Mouse (Mus musculus): Measurements from ENCODE around the gene Zfp966. TPM values are rescaled to one million over a fixed set of nuclear protein-coding genes. Genes with fewer than 3 reads are reported as not detected.

Zfp966 gene
- 10.2 TPM for polyA plus RNA-seq (2015; fragmentation: Illumina TruSeq; extraction: RNeasy Lipid Tissue Mini Kit (QIAGEN cat#74804); ENCODE audit: low read depth, low replicate concordance)

DNA sequence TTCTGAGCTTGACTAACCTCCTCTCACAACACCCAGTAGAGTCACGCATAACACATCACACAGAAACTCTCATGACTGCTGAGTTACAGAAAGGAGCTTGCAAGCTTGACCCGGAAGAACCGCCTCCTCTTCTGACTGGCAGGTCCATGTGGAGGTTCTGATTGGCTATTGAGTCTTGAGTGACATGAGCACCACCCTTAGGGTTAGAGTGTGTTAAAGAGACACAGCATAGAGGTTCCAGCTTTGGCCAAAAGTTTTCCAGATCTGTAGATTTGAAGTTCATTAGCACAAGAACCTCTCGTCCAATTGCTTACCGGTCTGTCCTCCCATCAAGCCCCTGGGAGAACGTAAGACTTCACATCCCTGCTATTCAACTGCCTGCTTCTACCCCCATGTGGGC is at the start of gene Zfp966:
Gene Zfp966 (minus strand): TSS at position 101 of the 400 bp plus-strand sequence.

DNA sequence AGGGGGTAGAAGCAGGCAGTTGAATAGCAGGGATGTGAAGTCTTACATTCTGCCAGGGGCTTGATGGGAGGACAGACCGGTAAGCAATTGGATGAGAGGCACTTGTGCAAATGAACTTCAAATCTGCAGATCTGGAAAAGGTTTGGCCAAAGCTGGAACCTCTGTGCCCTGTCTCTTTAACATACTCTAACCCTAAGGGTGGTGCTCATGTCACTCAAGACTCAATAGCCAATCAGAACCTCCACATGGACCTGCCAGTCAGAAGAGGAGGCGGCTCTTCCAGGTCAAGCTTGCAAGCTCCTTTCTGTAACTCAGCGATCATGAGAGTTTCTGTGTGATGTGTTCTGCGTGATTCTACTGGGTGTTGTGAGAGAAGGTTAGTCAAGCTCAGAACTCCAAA is 34.1 kb upstream of the Zfp966 start, which contains the start of gene Gm2026:
Gene Gm2026 (plus strand): TSS at position 301 of the 400 bp plus-strand sequence.

DNA sequence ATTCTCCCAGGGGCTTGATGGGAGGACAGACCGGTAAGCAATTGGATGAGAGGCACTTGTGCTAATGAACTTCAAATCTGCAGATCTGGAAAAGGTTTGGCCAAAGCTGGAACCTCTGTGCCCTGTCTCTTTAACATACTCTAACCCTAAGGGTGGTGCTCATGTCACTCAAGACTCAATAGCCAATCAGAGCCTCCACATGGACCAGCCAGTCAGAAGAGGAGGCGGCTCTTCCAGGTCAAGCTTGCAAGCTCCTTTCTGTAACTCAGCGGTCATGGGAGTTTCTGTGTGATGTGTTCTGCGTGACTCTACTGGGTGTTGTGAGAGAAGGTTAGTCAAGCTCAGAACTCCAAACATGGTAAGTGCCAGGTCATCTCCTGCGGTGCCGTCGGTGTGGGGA is 61.9 kb downstream of the Zfp966 start, which contains the start of gene Gm6710:
Gene Gm6710 (plus strand): TSS at position 196 of the 400 bp plus-strand sequence.

Other genes with a start within 250 kb of the Zfp966 start
- gene Zfp969, start 227.5 kb downstream of the Zfp966 start, polyA plus RNA-seq (2015; fragmentation: Illumina TruSeq; extraction: RNeasy Lipid Tissue Mini Kit (QIAGEN cat#74804); ENCODE audit: low read depth, low replicate concordance), result not detected
- 54.0 TPM for gene Gm2007, start 189.6 kb downstream of the Zfp966 start, polyA plus RNA-seq (2015; fragmentation: Illumina TruSeq; extraction: RNeasy Lipid Tissue Mini Kit (QIAGEN cat#74804); ENCODE audit: low read depth, low replicate concordance)
- 19.4 TPM for gene Gm14288, start 130.0 kb downstream of the Zfp966 start, polyA plus RNA-seq (2015; fragmentation: Illumina TruSeq; extraction: RNeasy Lipid Tissue Mini Kit (QIAGEN cat#74804); ENCODE audit: low read depth, low replicate concordance)
- gene Gm6710, start 61.9 kb downstream of the Zfp966 start, polyA plus RNA-seq (2015; fragmentation: Illumina TruSeq; extraction: RNeasy Lipid Tissue Mini Kit (QIAGEN cat#74804); ENCODE audit: low read depth, low replicate concordance), result 24.1 TPM
- 66.6 TPM for gene Gm2026, start 34.2 kb upstream of the Zfp966 start, polyA plus RNA-seq (2015; fragmentation: Illumina TruSeq; extraction: RNeasy Lipid Tissue Mini Kit (QIAGEN cat#74804); ENCODE audit: low read depth, low replicate concordance)
- 2.8 TPM for gene Gm2004, start 218.7 kb upstream of the Zfp966 start, polyA plus RNA-seq (2015; fragmentation: Illumina TruSeq; extraction: RNeasy Lipid Tissue Mini Kit (QIAGEN cat#74804); ENCODE audit: low read depth, low replicate concordance)